Mouse (Mus musculus): ENCODE measurements around the gene Cdc42se2.
A peak's percentile ranks its signal among the peaks of the same experiment; 100 is the strongest.

The Cdc42se2 gene

DNA sequence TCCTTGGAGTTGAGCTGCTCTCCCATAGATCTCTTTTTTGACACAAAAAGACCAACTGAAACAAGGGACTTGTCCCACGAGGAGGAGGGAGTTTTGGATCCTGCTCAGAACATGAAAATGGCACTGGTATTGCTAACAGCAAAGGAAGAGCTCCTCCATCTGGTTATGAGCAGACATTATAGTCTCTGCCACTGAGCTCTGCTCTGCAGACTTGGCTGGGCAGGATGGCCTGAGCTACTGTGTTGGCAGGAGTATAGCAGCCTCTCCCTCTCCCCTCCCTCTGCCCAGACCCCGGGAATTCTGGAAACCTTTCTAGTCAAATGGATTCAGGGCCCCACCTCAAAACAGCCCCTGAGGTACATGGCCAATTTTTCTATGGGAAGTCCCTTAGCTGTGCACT is 77.8 kb downstream of the Cdc42se2 start:
- DNase-seq (ENCODE audit: low read depth) = no peak

DNA sequence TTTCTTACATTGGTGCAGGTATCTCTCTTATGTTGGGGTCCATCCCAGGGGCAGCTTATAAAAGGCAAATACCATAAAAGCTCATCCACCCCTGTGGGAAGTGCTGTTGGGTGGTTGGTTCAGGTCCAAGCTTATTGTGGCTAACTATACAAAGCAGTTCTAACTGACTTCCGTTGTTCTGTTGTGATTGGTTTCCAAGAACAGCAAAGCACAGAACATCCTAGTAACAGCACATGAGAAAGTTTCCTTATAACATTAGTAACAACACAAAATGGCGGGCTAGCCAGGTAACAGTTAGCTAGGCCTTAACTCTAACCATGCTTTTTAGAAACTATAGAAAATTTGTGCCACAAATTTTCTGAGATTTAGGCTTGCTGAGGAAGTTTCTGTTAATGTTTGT is 79.3 kb downstream of the Cdc42se2 start:
- DNase-seq (ENCODE audit: low read depth) = no peak

GRCm38 (mm10) chr11:54703306-54703705 is 84.2 kb downstream of the Cdc42se2 start:
- peak; percentile 86 for DNase-seq (ENCODE audit: low read depth)

GRCm38 (mm10) chr11:54701848-54702247 is 85.6 kb downstream of the Cdc42se2 start:
- DNase-seq (ENCODE audit: low read depth) = no peak

DNA sequence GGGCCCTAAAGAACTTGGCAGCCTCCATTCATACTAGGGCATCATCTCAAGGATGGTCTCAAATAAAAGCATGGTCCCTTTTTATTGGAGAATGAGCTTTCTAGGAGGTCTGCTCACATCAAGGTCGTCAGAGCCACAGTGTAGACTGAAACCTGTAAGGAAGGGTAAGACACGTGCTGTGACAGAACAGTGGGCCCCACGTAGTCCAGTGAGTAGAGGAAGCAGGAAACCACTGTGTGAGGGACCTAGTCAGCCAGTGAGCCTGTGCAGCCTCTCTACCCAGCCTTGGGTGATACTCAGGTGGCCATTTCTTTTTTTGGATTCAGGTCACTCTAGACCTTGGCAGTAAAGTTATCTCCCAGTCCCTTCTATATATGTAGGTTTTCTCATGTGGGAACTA is 87.5 kb downstream of the Cdc42se2 start:
- DNase-seq (ENCODE audit: low read depth) = peak; percentile 48

- DNase-seq (ENCODE audit: low read depth) = no peak
These were observed 88.8 kb downstream of the Cdc42se2 start for GRCm38 (mm10) chr11:54698636-54699035.

DNA sequence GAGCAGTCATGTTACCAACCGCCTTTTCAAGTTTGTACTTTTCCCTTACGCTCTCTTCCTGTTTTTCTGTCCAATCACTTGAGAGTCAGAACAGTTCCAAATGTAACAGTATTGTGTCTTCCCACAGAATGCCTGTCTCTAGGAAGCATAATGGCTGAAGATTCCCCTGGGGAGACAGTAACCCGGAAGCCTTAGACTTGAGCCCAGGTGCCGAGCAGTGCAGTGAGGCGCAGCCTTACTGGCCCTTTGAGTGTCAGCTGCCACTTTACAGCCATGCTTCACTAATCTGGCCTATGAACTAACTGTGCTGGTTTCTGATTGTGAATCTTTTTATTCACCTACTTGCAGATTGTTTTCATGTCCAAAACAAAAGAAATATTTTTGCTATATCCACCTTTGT is 89.9 kb downstream of the Cdc42se2 start:
- no peak for DNase-seq (ENCODE audit: low read depth)

DNA sequence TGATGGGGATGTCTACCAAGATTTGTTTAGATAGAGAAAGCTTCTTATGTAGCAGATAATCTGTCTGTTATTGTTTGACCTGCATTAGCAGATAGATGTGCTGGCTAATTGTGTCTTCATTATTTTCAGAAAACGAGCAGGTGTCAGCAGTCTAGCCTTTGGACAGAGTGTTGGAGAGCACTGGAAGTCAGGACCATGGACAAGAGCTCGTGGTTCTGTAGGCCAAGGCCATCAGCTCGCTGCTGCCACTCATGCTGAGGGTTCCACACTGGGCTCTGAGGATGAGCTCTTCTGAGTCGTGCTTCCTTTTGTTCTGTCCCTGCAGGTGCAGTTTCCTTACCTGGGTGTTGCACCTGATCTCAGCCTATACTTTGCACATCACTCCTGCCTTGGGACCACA is 91.5 kb downstream of the Cdc42se2 start:
- DNase-seq (ENCODE audit: low read depth) = peak; percentile 60

- no peak for DNase-seq (ENCODE audit: low read depth)
These were observed 93.2 kb downstream of the Cdc42se2 start for GRCm38 (mm10) chr11:54694291-54694690.

DNA sequence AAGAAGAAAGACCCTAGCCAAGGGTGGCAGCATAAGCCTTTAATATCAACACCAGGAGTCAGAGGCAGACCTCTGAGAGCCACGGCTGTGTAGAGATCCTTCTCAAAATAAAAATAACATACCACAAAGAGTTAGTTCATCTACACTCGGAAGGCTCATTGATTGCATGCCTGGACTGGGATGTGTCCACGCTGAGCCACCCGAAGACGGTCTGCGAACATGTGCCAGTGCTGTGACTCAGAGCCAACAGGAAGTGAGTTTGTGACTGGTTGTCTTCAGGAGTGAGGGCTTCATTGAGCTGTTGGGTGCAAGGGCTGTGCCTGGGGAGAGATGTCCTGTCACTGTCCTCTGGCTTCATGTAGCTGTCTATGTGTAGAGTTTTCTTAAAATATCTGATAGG is 93.8 kb downstream of the Cdc42se2 start:
- DNase-seq (ENCODE audit: low read depth) = peak; percentile 66

DNA sequence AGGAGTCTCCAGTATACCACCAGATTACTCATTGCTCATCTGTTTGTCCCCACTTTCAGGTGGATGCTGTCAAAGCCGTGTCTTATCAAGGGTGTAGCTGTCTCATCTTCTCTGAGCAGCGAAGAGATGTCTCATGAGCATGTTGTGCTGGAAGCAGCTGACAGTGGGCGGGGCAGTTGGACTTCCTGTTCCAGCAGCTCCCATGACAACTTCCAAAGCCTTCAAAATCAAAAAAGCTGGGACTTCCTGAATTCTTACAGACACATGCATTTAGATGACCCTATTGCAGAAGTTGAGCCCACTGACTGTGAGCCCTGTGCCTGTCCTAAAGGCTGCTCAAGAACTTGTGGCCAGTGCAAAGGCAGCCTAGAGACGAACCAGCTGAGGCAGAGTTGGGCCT is 96.3 kb downstream of the Cdc42se2 start:
- DNase-seq (ENCODE audit: low read depth) = peak; percentile 19

DNA sequence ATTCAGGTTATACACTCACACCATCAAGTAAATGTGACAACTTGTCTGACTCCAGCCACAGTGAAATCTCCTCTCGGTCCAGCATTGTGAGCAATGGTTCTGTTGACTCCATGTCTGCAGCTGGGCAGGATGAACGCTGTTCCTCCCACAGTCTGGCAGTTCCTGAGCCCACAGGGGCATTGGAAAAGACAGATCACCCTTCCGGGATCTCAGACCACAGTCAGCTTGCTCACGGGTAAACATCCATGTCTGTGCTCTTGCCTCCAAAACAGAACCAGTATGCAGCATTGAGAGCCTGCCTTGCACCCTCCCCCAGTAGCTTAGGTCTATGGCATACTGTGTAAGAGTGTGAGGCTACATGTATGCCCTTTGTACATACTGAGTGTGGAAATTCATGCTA is 97.3 kb downstream of the Cdc42se2 start:
- DNase-seq (ENCODE audit: low read depth) = no peak

GRCm38 (mm10) chr11:54684831-54685230 is 102.6 kb downstream of the Cdc42se2 start:
- DNase-seq (ENCODE audit: low read depth) = no peak

DNA sequence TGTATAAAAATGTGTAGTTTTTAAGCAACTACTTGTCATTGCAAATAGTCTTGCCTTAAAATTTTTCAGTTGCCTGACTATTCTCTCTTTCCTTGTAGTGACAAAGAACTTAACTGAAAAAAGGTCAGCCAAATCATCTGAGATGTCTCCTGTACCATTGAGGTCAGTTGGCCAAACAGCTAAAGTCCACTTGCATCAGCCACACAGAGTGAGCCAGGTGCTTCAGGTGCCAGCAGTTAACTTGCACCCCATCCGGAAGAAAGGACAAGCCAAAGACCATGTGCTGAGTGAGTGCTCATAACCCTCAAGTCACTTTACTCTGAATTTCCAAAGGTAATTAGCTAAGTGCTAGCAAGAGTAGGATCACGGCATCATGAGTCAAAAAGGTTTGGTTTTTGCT is 108.3 kb downstream of the Cdc42se2 start:
- no peak for DNase-seq (ENCODE audit: low read depth)

GRCm38 (mm10) chr11:54675792-54676489 is 111.5 kb downstream of the Cdc42se2 start:
- no peak for DNase-seq (ENCODE audit: low read depth)

- DNase-seq (ENCODE audit: low read depth) = no peak
These were observed 113.7 kb downstream of the Cdc42se2 start for GRCm38 (mm10) chr11:54673575-54674298.
